Mouse (Mus musculus) embryonic facial prominence, embryonic 10.5 days (tissue): ENCODE results near the gene Cox5a. TPM values are rescaled to one million over a fixed set of nuclear protein-coding genes. Genes with fewer than 3 reads are reported as not detected.

ENCODE experiments used
- DNase-seq: peaks from one replicate; pipeline ENCODE4 v3.0.0-alpha.2; 2017; ENCODE audit warnings: low spot score
- H3K27ac ChIP-seq: fragments of 300-500 bp; sonication (generic); replicated peaks from 2 replicates; pipeline ENCODE4 v1.5.1; 2016; ENCODE audit warnings: mild to moderate bottlenecking
- H3K27me3 ChIP-seq: fragments of 300-500 bp; sonication (generic); replicated peaks from 2 replicates; pipeline ENCODE4 v1.6.1; 2016; ENCODE audit warnings: low read depth, mild to moderate bottlenecking; ENCODE audit not compliant: poor library complexity, severe bottlenecking
- H3K36me3 ChIP-seq: fragments of 300-500 bp; sonication (generic); replicated peaks from 2 replicates; pipeline ENCODE4 v1.6.1; 2016; ENCODE audit warnings: mild to moderate bottlenecking, moderate library complexity
- H3K4me1 ChIP-seq: fragments of 300-500 bp; sonication (generic); 2 replicates; pipeline ENCODE4 v1.6.1; 2016
- H3K4me3 ChIP-seq: fragments of 300-500 bp; sonication (generic); 2 replicates; pipeline ENCODE4 v1.5.1; 2016; ENCODE audit warnings: mild to moderate bottlenecking, moderate library complexity
- H3K9me3 ChIP-seq: fragments of 300-500 bp; sonication (generic); 2 replicates; pipeline ENCODE4 v1.6.1; 2016; ENCODE audit warnings: mild to moderate bottlenecking
- WGBS: fragments of 180-500 bp; shearing (Covaris S2); methylation state at CpG from one replicate; pipeline ENCODE4 v1.1.7; 2016; 5-methylcytosine and 5-hydroxymethylcytosine counted together
- polyA plus RNA-seq: library from polyadenylated mRNA; unstranded; fragments of >200 nt; fragmentation: Nextera tagmentation; extraction: Ambion mirVana; gene quantifications from 2 replicates; pipeline ENCODE4 v1.2.1, GENCODE M21; 2016

Cox5a gene
- 664 and 702 TPM in 2 replicates for polyA plus RNA-seq

- DNase-seq: peak; percentile 95
- H3K4me1 ChIP-seq: peaks cover 17% of the 10 kb centered on the region
- under 1% methylated on average over 95 of the region's 95 CpGs for WGBS
These were observed at the start of gene Cox5a for GRCm38 (mm10) chr9:57521056-57521911. TSS of gene Cox5a (plus strand) at chr9:57521274.

GRCm38 (mm10) chr9:57485774-57486173, 35.3 kb upstream of the Cox5a start:
- WGBS: 17% methylated on average over 7 of the region's 7 CpGs
- no peak overlapping the region for H3K27ac ChIP-seq
- H3K36me3 ChIP-seq: no peaks in the 10 kb centered on the region
- peak; percentile 81 for DNase-seq
- peaks cover 18% of the 10 kb centered on the region; the same call in 1 of the 2 replicates for H3K27me3 ChIP-seq
- no peak overlapping the region for H3K4me3 ChIP-seq
- no peaks in the 10 kb centered on the region for H3K9me3 ChIP-seq
- H3K4me1 ChIP-seq: no peaks in the 10 kb centered on the region

More at GRCm38 (mm10) chr9:57521056-57521911, at the start of gene Cox5a:
- no peaks in the 10 kb centered on the region for H3K36me3 ChIP-seq
- peak within 1 kb of the TSS; percentile 96 for H3K27ac ChIP-seq
- H3K9me3 ChIP-seq: no peaks in the 10 kb centered on the region
- H3K27me3 ChIP-seq: no peaks in the 10 kb centered on the region
- peak within 1 kb of the TSS; percentile 100 for H3K4me3 ChIP-seq

GRCm38 (mm10) chr9:57487807-57488206, 33.3 kb upstream of the Cox5a start:
- DNase-seq: no peak
- Histone ChIP-seq H3K27ac (no peak overlapping the region), H3K36me3 (no peaks in the 10 kb centered on the region), H3K9me3 (no peaks in the 10 kb centered on the region), H3K4me3 (no peak overlapping the region), H3K4me1 (no peaks in the 10 kb centered on the region), H3K27me3 (peaks cover 18% of the 10 kb centered on the region; the same call in 1 of the 2 replicates)
- WGBS: 80% methylated on average over 7 of the region's 7 CpGs

GRCm38 (mm10) chr9:57493532-57493931, 27.5 kb upstream of the Cox5a start:
- Histone ChIP-seq H3K27me3 (peaks cover 4% of the 10 kb centered on the region), H3K9me3 (no peaks in the 10 kb centered on the region), H3K36me3 (no peaks in the 10 kb centered on the region), H3K4me3 (no peak overlapping the region), H3K27ac (no peak overlapping the region), H3K4me1 (no peaks in the 10 kb centered on the region)
- no peak for DNase-seq
- 92% methylated on average over 2 of the region's 2 CpGs for WGBS

- H3K4me1 ChIP-seq: no peaks in the 10 kb centered on the region
- H3K9me3 ChIP-seq: no peaks in the 10 kb centered on the region
- H3K27ac ChIP-seq: no peak overlapping the region
- no peaks in the 10 kb centered on the region for H3K36me3 ChIP-seq
- DNase-seq: no peak
- no peak overlapping the region for H3K4me3 ChIP-seq
- H3K27me3 ChIP-seq: peaks cover 18% of the 10 kb centered on the region
These were observed 26.1 kb upstream of the Cox5a start for GRCm38 (mm10) chr9:57494970-57495369.

- 81% methylated on average over 5 of the region's 5 CpGs for WGBS
- no peak overlapping the region for H3K27ac ChIP-seq
- no peaks in the 10 kb centered on the region for H3K9me3 ChIP-seq
- H3K27me3 ChIP-seq: peaks cover 41% of the 10 kb centered on the region
- DNase-seq: no peak
- no peaks in the 10 kb centered on the region for H3K36me3 ChIP-seq
- peaks cover 12% of the 10 kb centered on the region for H3K4me1 ChIP-seq
- no peak overlapping the region for H3K4me3 ChIP-seq
These were observed 23.8 kb upstream of the Cox5a start for GRCm38 (mm10) chr9:57497236-57497635.

- no peak for DNase-seq
- Histone ChIP-seq H3K27ac (no peak overlapping the region), H3K9me3 (no peaks in the 10 kb centered on the region), H3K27me3 (peaks cover 54% of the 10 kb centered on the region), H3K4me1 (peaks cover 25% of the 10 kb centered on the region), H3K36me3 (no peaks in the 10 kb centered on the region), H3K4me3 (no peak overlapping the region)
- 57% methylated on average over 7 of the region's 7 CpGs for whole genome bisulfite sequencing
These were observed 22.5 kb upstream of the Cox5a start for GRCm38 (mm10) chr9:57498536-57498935.

GRCm38 (mm10) chr9:57501452-57501851, 19.6 kb upstream of the Cox5a start:
- H3K27me3 ChIP-seq: peaks cover 83% of the 10 kb centered on the region
- H3K27ac ChIP-seq: no peak overlapping the region
- H3K36me3 ChIP-seq: no peaks in the 10 kb centered on the region
- H3K9me3 ChIP-seq: no peaks in the 10 kb centered on the region
- WGBS: 6% methylated on average over 13 of the region's 13 CpGs
- no peak for DNase-seq
- peak overlapping the region; percentile 39 for H3K4me3 ChIP-seq
- H3K4me1 ChIP-seq: peaks cover 47% of the 10 kb centered on the region

- peak overlapping the region; percentile 39 for H3K4me3 ChIP-seq
These were observed 19.2 kb upstream of the Cox5a start for GRCm38 (mm10) chr9:57501861-57502260.

GRCm38 (mm10) chr9:57502911-57503621, 18.0 kb upstream of the Cox5a start:
- Histone ChIP-seq H3K36me3 (no peaks in the 10 kb centered on the region), H3K4me3 (peak overlapping the region; percentile 62), H3K4me1 (peaks cover 47% of the 10 kb centered on the region), H3K27ac (no peak overlapping the region), H3K27me3 (peaks cover 92% of the 10 kb centered on the region), H3K9me3 (no peaks in the 10 kb centered on the region)
- peak; percentile 49 for DNase-seq
- 3% methylated on average over 23 of the region's 23 CpGs for WGBS

More at GRCm38 (mm10) chr9:57501861-57502260, 19.2 kb upstream of the Cox5a start:
- peaks cover 87% of the 10 kb centered on the region for H3K27me3 ChIP-seq
- no peaks in the 10 kb centered on the region for H3K36me3 ChIP-seq
- H3K27ac ChIP-seq: no peak overlapping the region
- H3K4me1 ChIP-seq: peaks cover 47% of the 10 kb centered on the region
- no peaks in the 10 kb centered on the region for H3K9me3 ChIP-seq
- peak; percentile 53 for DNase-seq
- 1% methylated on average over 20 of the region's 20 CpGs for WGBS

GRCm38 (mm10) chr9:57503622-57504380, 17.3 kb upstream of the Cox5a start, which contains the start of gene Rpp25:
TSS of gene Rpp25 (plus strand) at chr9:57504026.
- WGBS: under 1% methylated on average over 46 of the region's 46 CpGs
- DNase-seq: peak; percentile 73
- peak within 1 kb of the TSS; percentile 1; the same call in 1 of the 2 replicates for H3K27ac ChIP-seq
- H3K4me1 ChIP-seq: peaks cover 47% of the 10 kb centered on the region
- no peaks in the 10 kb centered on the region for H3K9me3 ChIP-seq
- no peaks in the 10 kb centered on the region for H3K36me3 ChIP-seq
- peak within 1 kb of the TSS; percentile 62 for H3K4me3 ChIP-seq
- peaks cover 85% of the 10 kb centered on the region for H3K27me3 ChIP-seq

- peak; percentile 75 for DNase-seq
- 1% methylated on average over 34 of the region's 34 CpGs for WGBS
- H3K9me3 ChIP-seq: no peaks in the 10 kb centered on the region
- H3K27me3 ChIP-seq: peaks cover 80% of the 10 kb centered on the region
- H3K4me3 ChIP-seq: peak overlapping the region; percentile 62
- H3K27ac ChIP-seq: peak overlapping the region; percentile 1; the same call in 1 of the 2 replicates
- H3K36me3 ChIP-seq: no peaks in the 10 kb centered on the region
- peaks cover 47% of the 10 kb centered on the region for H3K4me1 ChIP-seq
These were observed 16.7 kb upstream of the Cox5a start for GRCm38 (mm10) chr9:57504381-57504700.
